Mouse (Mus musculus) kidney, postnatal 4 days (tissue): Measurements from ENCODE around the gene Cenpb.
A peak's percentile ranks its signal among the peaks of the same experiment; 100 is the strongest.

ENCODE experiments used
- DNase-seq, 2 experiments: peaks; one replicate each; pipeline ENCODE4 v3.0.0; 2021; ENCODE audit warnings: mixed read lengths in 2 of 2

Cenpb gene

GRCm38 (mm10) chr2:131196606-131197316 lies 16.9 kb upstream of the Cenpb start:
- DNase-seq = no peak

DNA sequence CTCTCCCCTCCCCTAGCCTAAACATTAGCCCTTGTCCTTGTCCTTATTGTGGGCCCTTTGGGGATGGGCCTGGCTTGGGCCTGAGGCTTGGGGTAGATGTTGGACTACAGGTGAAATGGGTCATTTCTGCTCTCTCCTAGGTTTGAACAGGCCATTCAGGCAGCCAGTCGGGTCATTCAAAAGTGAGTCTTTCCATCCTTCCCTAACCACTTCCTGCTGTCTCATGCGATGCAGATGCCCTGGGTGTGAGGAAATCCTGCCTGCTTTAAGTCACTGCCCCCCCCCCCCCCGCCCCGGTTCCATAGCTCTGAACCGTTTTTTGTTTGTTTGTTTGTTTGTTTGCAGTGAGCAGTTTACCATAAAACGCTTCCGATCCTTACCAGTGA lies 11.1 kb upstream of the Cenpb start:
- DNase-seq = no peak

DNA sequence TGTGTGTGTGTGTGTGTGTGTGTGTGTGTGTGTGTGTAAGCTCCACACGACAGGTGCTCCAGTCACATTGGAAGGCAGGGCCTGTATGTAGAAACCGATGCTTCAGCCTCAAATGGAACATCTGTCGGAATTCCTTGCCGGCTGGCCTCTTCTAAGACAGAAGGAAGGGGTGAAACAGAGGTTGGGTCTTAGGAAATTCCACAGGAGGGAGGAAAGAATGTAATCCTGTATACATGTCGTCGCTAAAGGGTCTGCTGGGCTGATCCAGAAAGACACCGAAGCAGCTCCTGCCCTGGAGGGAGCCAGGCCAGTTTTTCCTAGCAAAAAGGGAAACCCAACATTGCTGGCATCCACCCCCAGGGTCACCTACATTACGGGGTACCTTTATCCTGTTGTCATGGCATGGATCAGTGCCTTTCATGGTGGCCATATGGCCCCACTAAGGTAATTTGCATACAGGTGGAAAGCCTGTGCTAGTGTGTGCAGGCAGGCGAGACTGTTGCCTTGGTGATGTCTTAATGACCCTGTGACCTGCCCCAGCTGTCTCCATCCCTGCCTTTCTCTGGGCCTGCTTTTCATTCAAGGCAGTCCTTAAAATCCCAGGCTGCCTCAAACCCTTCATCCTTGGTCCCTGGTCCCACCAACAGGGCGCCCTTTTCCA lies 10.6 kb upstream of the Cenpb start:
- DNase-seq = peak; percentile 71 to 78

GRCm38 (mm10) chr2:131189521-131190309 lies 9.8 kb upstream of the Cenpb start:
- no peak for DNase-seq

DNA sequence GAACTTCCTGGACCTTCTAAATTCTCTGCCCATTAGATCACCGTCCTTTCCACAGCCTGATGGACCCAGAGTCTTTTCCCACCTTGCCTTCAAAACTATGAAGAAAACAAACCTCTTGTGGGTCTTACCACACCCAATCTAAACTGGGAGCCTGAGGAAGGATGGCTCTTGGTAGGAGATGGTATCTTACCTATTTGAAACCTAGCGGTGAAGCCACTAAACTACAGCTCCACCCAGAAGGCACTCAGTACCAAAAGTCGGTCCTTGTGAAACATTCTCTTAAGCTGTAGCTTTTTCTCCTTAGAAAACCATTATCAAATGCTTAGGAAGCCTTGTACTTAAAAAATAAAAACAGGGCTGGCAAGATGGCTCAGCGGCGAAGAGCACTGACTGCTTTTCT lies 8.4 kb upstream of the Cenpb start:
- DNase-seq = no peak

DNA sequence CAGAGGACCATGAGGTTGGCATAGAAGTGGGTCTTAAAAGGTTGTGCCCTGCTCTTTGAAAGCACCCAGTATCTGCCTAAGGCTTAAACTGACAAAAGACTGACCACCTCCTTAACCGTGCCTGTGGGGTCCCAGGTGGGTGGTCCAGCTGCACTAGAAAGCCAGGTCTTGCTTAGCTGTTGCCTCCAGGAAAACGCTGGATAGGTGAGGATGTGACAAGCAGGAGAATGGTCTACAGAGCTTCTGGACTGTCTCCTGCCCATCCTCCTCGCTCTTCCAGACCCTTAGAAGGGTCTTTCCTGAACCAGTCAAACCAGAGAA lies 7.7 kb upstream of the Cenpb start:
- DNase-seq = no peak

GRCm38 (mm10) chr2:131186771-131187601 lies 7.1 kb upstream of the Cenpb start, which contains the start of the genes Cdc25b and Spef1:
Gene Cdc25b (plus strand): TSS chr2:131186949.
Gene Spef1 (minus strand): TSS chr2:131187282.
- DNase-seq = peak; percentile 91 to 93

DNA sequence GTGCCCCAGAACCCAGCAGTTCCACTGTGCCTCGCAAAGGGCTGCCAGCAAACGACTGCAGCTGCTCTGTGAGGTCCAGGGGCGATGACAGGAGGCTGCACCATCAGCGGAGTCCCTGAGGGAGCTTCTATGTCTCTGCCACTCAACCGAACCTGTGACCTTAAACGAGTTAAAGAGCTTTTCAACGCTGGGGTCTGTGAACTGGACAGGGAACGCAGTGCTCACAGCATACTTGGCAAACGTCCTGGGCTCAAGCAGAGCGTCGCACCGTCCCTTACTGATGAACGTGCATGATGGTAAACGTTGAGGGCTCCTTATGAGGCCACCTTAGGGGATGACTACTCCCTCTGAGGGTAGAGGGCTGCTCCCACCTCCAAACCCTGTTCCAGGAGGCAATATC lies 6.5 kb upstream of the Cenpb start:
- DNase-seq = no peak

- peak; percentile 70 to 84 for DNase-seq
These were observed 501 bp downstream of the Cenpb start for GRCm38 (mm10) chr2:131179246-131179886.

GRCm38 (mm10) chr2:131178828-131179245 lies 1.0 kb downstream of the Cenpb start:
- no peak for DNase-seq

DNA sequence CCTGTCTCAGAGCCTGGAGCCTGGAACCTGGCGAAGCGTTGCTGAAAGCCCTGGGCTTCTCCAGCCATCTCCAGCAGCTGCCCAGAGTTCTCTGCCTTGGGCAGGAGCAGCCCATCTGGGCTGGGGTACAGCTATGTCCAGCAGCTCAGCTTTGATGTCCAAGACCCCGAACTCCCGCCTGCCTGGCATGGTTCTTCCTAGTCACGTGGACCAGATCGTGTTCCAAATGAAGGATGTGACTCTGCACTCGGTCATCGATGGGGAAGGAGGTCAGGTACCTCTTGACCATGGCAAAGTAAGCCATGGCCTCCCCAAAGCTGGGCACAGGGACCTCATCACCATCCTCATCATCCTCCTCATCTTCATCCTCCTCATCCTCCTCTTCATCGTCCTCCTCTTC lies 1.9 kb downstream of the Cenpb start:
- no peak for DNase-seq

- DNase-seq = peak; percentile 54 to 74
These were observed 3.4 kb downstream of the Cenpb start for GRCm38 (mm10) chr2:131176491-131176890.

GRCm38 (mm10) chr2:131175945-131176309 lies 3.9 kb downstream of the Cenpb start:
- no peak for DNase-seq

DNA sequence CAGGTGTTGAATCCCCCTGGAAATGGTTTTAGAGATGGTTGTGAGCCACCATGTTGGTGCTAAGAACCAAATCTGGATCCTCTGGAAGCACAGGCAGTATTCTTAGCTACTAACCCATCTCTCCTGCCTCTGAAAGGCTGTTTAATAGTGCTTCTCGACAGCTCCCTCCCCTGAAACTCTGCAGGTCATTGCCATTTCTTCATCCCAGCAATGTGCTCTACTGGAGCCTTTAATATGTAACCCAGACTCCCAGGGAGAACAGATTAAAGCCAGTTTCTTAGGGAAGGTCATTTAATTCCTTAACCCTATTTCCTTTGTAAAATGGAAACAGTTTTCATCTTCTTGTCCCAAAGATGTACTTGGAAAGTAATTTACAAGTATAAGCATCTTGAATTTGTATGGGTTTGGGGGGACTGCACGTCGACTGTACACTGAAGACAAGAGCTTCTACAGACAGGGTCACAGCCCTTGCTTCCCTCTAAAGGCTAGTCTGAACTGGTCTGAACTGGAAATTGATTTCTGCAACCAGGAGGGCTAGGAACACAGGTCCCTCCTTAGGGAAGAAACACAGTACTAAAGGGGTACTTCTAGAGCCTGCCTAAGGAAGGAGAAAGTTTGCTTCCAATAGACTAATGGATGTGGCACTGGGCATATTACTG lies 4.5 kb downstream of the Cenpb start:
- no peak for DNase-seq

DNA sequence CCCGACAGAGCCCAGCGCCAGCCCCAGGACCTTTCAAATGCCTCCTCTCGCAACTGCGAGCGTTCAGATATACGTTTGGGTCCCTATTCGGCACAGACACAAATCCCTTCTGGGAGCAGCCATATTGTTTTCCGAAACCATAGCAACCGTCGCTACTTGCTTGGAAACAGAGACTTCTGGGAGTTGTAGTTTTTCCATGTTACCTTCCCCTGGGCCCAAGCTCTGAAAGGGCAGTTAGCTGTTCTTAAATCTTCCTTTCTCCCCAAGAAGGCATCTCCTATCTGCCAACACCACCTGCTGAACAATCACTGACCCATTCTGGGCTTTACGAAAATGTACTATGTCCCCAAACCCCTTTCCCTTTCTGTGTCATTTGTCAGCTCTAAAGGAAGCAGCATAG lies 5.2 kb downstream of the Cenpb start:
- peak; percentile 52 to 66 for DNase-seq

- no peak for DNase-seq
These were observed 7.5 kb downstream of the Cenpb start for GRCm38 (mm10) chr2:131172322-131172721.

GRCm38 (mm10) chr2:131171401-131172104 lies 8.3 kb downstream of the Cenpb start:
- peak; percentile 74 to 82 for DNase-seq

DNA sequence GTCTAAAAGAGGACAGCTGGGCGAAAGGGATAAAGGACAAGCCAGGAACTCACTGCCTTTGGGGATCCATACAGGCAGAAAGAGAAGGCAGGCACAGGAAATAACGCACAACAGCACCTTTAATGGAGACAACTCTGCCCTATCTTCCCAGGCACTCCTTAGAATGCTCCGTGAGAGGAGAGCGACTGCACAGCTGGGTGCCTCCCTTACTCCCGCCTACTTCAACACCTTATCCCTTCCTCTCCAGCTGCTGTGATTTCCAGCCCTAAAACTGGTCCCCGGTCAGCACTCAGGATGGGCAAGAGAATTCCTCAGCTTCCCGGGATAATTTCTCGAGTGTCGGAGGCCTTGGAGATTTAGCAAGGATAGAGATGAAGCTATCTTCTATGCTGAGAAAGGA lies 8.9 kb downstream of the Cenpb start:
- DNase-seq = no peak

DNA sequence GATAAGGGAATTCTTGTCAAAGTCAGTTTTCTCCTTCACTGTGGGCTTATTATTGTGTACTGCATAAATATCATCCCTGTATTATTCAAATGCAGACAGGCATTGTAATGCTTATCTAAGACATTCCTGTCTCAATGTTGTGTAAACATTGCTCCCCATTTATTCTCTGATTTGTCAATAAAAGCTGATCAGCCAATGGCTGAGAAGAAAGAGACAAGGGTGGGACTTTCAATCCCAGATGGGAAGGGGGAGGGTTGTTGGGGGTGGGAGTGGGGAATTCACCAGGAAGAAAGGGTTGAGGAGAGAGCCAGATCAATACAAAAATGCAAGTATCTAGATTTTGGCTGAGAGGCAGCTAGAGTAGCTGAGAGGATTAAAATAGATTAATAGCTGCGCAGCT lies 11.0 kb downstream of the Cenpb start:
- DNase-seq = no peak

DNA sequence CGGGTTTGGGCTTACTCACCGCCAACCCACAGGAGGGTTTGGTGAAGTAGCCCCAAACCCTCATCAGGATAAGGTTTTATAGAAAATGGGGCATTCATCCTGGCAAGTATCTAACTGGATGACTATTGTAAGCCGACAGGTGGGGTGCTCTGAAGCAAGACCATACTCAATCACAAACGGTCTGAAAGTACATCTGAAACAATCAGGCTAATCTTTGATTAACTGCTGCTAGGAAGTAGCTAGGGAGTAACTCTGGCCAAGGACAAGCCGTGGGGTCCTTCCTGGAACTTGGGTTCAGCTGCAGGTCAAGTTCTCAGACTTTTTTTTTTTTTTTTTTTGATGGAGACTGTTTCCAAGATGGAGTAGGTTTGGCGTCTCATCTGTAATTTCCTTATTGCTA lies 11.9 kb downstream of the Cenpb start:
- no peak for DNase-seq

DNA sequence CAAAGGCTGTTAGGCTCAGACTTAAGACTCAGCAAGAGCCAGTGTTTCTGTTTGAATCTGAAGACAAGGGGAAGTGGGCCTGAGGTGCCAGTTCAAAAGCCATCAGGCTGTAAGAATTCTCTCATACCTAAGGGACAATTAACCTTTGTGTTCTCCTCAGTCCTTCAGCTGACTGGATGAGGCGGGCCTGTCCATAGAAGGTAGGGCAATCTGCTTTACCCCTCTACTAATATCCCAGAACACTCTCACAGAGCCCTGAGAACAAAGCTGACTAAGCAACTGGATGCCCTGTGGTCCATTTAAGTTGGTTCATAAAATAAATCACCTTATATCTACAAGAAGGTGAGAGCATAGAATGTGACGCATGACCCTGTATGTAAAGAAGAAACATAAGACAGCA lies 13.7 kb downstream of the Cenpb start:
- DNase-seq = no peak
